Mouse (Mus musculus) heart, adult 2 months (tissue): ENCODE measurements around the gene Vtcn1. TPM values are rescaled to one million over a fixed set of nuclear protein-coding genes. Genes with fewer than 3 reads are reported as not detected.

ENCODE experiments used
- DNase-seq, 2 experiments: peaks; one replicate each; pipeline ENCODE4 v3.0.0; 2021
- H3K27ac ChIP-seq: fragments of 200-600 bp; 2 replicates; pipeline ENCODE4 v1.8.1; 2022
- H3K27me3 ChIP-seq: fragments of 200-500 bp; 2 replicates; pipeline ENCODE4 v1.6.1; 2012; ENCODE audit warnings: mild to moderate bottlenecking, low read length, inconsistent platforms, mixed read lengths; ENCODE audit not compliant: control insufficient read depth, insufficient read depth
- H3K36me3 ChIP-seq: fragments of 200-500 bp; 2 replicates; pipeline ENCODE4 v1.6.1; 2012; ENCODE audit warnings: low read length, inconsistent platforms; ENCODE audit not compliant: control insufficient read depth, insufficient read depth
- H3K4me1 ChIP-seq: fragments of 200-500 bp; 2 replicates; pipeline ENCODE4 v1.6.1; 2011; ENCODE audit warnings: low read length; ENCODE audit not compliant: control insufficient read depth, insufficient read depth
- H3K4me3 ChIP-seq: fragments of 200-600 bp; 2 replicates; pipeline ENCODE4 v1.8.1; 2022
- H3K79me2 ChIP-seq: fragments of 200-500 bp; replicated peaks from 2 replicates; pipeline ENCODE4 v1.6.1; 2012; ENCODE audit warnings: mild to moderate bottlenecking, inconsistent platforms, low read length, moderate library complexity, mixed read lengths; ENCODE audit not compliant: control insufficient read depth, insufficient read depth
- H3K9ac ChIP-seq: fragments of 200-500 bp; 2 replicates; pipeline ENCODE4 v1.6.1; 2012; ENCODE audit warnings: low read depth, mild to moderate bottlenecking, control low read depth, inconsistent platforms, low read length, mixed read lengths
- CTCF ChIP-seq: fragments of 200-600 bp; IDR thresholded peaks from 2 replicates; pipeline ENCODE4 v1.8.1; 2022; ENCODE audit warnings: antibody characterized with exemption, mild to moderate bottlenecking, moderate library complexity
- EP300 ChIP-seq: fragments of 200-500 bp; IDR thresholded peaks from 2 replicates; pipeline ENCODE4 v1.6.1; 2011; ENCODE audit warnings: low read depth, low read length, control low read depth; ENCODE audit not compliant: insufficient read depth
- POLR2A ChIP-seq: fragments of 200-500 bp; IDR thresholded peaks from 2 replicates; pipeline ENCODE4 v1.6.1; 2011; ENCODE audit warnings: mild to moderate bottlenecking, low read depth, low read length, control low read depth; ENCODE audit not compliant: insufficient read depth
- WGBS: fragments of 180-500 bp; shearing (Covaris S2); methylation state at CpG from one replicate; pipeline ENCODE4 v1.1.7; 2018; 5-methylcytosine and 5-hydroxymethylcytosine counted together
- intact Hi-C: fragments of 180-260 bp; cut with DNase I; formaldehyde crosslinking; loops from one replicate; pipeline ENCODE4 v1.15.1; 2025
- polyA plus RNA-seq: library from polyadenylated mRNA; depleted of rRNA; stranded (reverse); fragments of >200 nt; gene quantifications from 2 replicates; pipeline ENCODE4 v1.2.3, GENCODE M21; 2012
- total RNA-seq, 2 experiments: library from RNA; stranded (reverse); gene quantifications; 2 replicates each; pipeline ENCODE4 v1.2.3; 2021

The Vtcn1 gene
- total and polyA plus RNA-seq, 3 experiments: 0.32 to 0.92 (median 0.44) TPM

DNA sequence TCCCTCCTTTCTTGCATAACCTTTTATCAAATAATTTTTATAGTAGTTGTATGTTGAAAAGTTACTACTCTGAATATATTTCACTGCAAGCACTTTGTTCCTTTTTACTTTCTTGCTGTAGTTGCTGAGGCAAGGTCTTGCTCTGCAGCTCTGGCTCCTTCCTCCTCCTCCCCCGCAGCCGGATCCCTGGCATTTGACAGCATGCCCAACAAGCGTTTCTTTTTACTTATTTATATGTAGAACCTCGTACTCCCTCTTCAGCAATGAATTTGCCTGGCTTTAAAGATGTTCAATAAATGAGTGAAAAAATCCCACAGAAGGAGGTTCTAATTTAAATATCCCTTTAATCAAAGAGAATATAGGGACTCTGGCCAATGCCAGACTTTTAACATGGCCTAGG lies 28.7 kb upstream of the Vtcn1 start:
- no peak for DNase-seq

GRCm38 (mm10) chr3:100797166-100798145 lies 27.8 kb upstream of the Vtcn1 start:
- no peak for TF ChIP-seq CTCF

More for the DNA sequence above, 28.7 kb upstream of the Vtcn1 start:
- no peak overlapping the region for H3K4me3 ChIP-seq
- H3K9ac ChIP-seq: no peak overlapping the region
- intact Hi-C loops: no loop called here
- H3K27ac ChIP-seq: no peak overlapping the region
- no peak for TF ChIP-seq CTCF
- TF ChIP-seq POLR2A: no peak
- TF ChIP-seq EP300: no peak
- no peaks in the 10 kb centered on the region for H3K36me3 ChIP-seq
- H3K27me3 ChIP-seq: no peaks in the 10 kb centered on the region
- H3K79me2 ChIP-seq: no peaks in the 10 kb centered on the region
- H3K4me1 ChIP-seq: no peaks in the 10 kb centered on the region
- WGBS: 63% methylated on average over 4 of the region's 4 CpGs

GRCm38 (mm10) chr3:100798872-100799422 lies 26.3 kb upstream of the Vtcn1 start:
- no peak overlapping the region for H3K9ac ChIP-seq
- no peak overlapping the region for H3K27ac ChIP-seq
- WGBS: 92% methylated on average over 3 of the region's 3 CpGs
- no peaks in the 10 kb centered on the region for H3K79me2 ChIP-seq
- TF ChIP-seq POLR2A: no peak
- TF ChIP-seq CTCF: no peak
- TF ChIP-seq EP300: no peak
- no peaks in the 10 kb centered on the region for H3K36me3 ChIP-seq
- H3K4me3 ChIP-seq: no peak overlapping the region
- intact Hi-C loops: no loop called here
- no peak for DNase-seq
- no peaks in the 10 kb centered on the region for H3K4me1 ChIP-seq
- H3K27me3 ChIP-seq: no peaks in the 10 kb centered on the region

More at GRCm38 (mm10) chr3:100797166-100798145, 27.8 kb upstream of the Vtcn1 start:
- Histone ChIP-seq H3K4me1 (no peaks in the 10 kb centered on the region), H3K79me2 (no peaks in the 10 kb centered on the region), H3K4me3 (no peak overlapping the region), H3K27ac (no peak overlapping the region), H3K36me3 (no peaks in the 10 kb centered on the region), H3K27me3 (no peaks in the 10 kb centered on the region), H3K9ac (no peak overlapping the region)
- DNase-seq: no peak
- intact Hi-C loops: no loop called here
- 87% methylated on average over 6 of the region's 6 CpGs for WGBS

DNA sequence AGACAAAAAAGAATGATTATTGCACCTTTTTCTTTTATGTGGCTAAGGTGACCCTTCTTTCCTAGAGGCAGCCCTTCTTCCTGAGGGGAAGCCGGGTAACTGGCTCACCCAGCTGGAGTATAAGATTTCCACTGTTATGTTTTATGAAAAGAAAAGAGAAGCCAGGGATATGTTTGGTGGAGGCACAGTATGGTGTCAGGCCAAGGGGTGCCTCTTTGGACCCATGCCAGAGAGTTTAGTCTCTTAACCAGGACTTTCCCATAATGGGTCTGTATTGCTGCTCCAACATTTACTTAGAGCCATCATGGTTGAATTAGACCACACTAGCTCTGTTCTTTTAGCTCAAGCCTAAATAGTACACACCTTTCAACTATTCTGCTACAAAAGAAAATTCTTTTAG lies 20.3 kb upstream of the Vtcn1 start:
- WGBS: 52% methylated on average over 1 of the region's 1 CpGs

GRCm38 (mm10) chr3:100805925-100806324 lies 19.3 kb upstream of the Vtcn1 start:
- DNase-seq: no peak
- H3K9ac ChIP-seq: no peak overlapping the region
- H3K36me3 ChIP-seq: no peaks in the 10 kb centered on the region
- no peaks in the 10 kb centered on the region for H3K79me2 ChIP-seq
- WGBS: 67% methylated on average over 6 of the region's 6 CpGs
- TF ChIP-seq POLR2A (no peak), CTCF (no peak), EP300 (no peak)
- no peaks in the 10 kb centered on the region; the same call in none of the 2 replicates for H3K4me1 ChIP-seq
- H3K27me3 ChIP-seq: no peaks in the 10 kb centered on the region
- intact Hi-C loops: no loop called here
- no peak overlapping the region for H3K27ac ChIP-seq
- H3K4me3 ChIP-seq: no peak overlapping the region

More for the DNA sequence above, 20.3 kb upstream of the Vtcn1 start:
- H3K27me3 ChIP-seq: no peaks in the 10 kb centered on the region
- H3K9ac ChIP-seq: no peak overlapping the region
- TF ChIP-seq POLR2A (no peak), CTCF (no peak), EP300 (no peak)
- intact Hi-C loops: no loop called here
- H3K4me3 ChIP-seq: no peak overlapping the region
- H3K4me1 ChIP-seq: no peaks in the 10 kb centered on the region; the same call in none of the 2 replicates
- no peaks in the 10 kb centered on the region for H3K79me2 ChIP-seq
- H3K27ac ChIP-seq: no peak overlapping the region
- H3K36me3 ChIP-seq: no peaks in the 10 kb centered on the region
- no peak for DNase-seq

GRCm38 (mm10) chr3:100810461-100810860 lies 14.8 kb upstream of the Vtcn1 start:
- Histone ChIP-seq H3K4me1 (no peaks in the 10 kb centered on the region), H3K27ac (no peak overlapping the region), H3K4me3 (no peak overlapping the region), H3K79me2 (no peaks in the 10 kb centered on the region), H3K36me3 (no peaks in the 10 kb centered on the region), H3K27me3 (no peaks in the 10 kb centered on the region), H3K9ac (no peak overlapping the region)
- 78% methylated on average over 2 of the region's 2 CpGs for WGBS
- intact Hi-C loops: no loop called here
- no peak for DNase-seq
- TF ChIP-seq CTCF (no peak), POLR2A (no peak)
